Comparison of ENCODE assay signal across 9 mouse cellular contexts in the genomic region with DNA sequence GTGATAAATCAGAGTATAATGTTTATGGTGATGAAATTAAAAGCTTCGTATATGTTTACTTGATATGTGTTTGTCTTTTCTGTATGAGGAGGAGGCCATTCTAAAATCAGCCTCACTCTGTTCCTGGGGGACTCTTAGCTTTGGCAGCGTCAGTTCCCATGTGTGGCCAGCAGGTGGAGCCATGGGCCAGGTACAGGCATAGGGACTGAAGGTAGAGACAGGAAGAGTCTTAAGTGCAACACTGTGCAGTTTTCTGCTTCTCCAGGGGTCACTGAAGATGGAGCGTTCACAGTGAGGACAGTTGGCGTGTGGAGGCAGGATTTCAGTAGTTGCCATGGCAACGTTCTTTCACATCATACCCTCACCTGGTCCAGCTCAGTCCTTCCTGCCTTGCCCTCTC. TPM values are rescaled to one million over a fixed set of nuclear protein-coding genes. Genes with fewer than 3 reads are reported as not detected.
DNase-seq lines count a peak whose midpoint lies in the region; ATAC-seq lines count a peak whose summit lies in the region.
"Had no signal": no experiment of that assay in that cellular context is flagged by ENCODE, and none has a peak within 500 bp of the region (broad histone marks: within the 10 kb centered on the region; RNA-seq: fewer than 3 reads in every experiment).

No protein-coding gene starts in this region.

- peak; percentile 25; the same call in 1 of the 2 replicates for ATAC-seq in kidney, embryonic 14.5 days (ENCODE audit: low FRiP score, low TSS enrichment)

- H3K9ac ChIP-seq in kidney, embryonic 14.5 days (ENCODE audit: low read depth, low read length): no peak overlapping the region
- H3K9ac ChIP-seq: stomach, embryonic 15.5 days had no signal

- H3K4me1 ChIP-seq in kidney, embryonic 14.5 days (ENCODE audit: control insufficient read depth, insufficient read depth, low read length): no peaks in the 10 kb centered on the region
- H3K4me1 ChIP-seq: stomach, embryonic 15.5 days had no signal

- DNase-seq in 3134 (ENCODE audit: extremely low read depth, insufficient read length, low spot score) (peak; percentile 35), liver (peak; percentile 80)
- DNase-seq in adrenal gland, adult (ENCODE audit: inconsistent age in 2 of 2, low spot score in 1 of 2): peak; percentile 77 to 92
- peak; percentile 78 for DNase-seq in embryo, embryonic 11 days
- peak; percentile 58 to 65 for DNase-seq in gastrocnemius, postnatal 36 days
- peak; percentile 28 to 51 for DNase-seq in monocyte, adult 2 months (ENCODE audit: low read depth in 1 of 2, low spot score in 2 of 2)
- DNase-seq in spleen, postnatal 14 days (ENCODE audit: low spot score in 2 of 2): peak; percentile 66 to 79

- no peak overlapping the region for H3K4me2 ChIP-seq in kidney, embryonic 14.5 days (replicated peaks; ENCODE audit: low read depth, low read length)
- H3K4me2 ChIP-seq: stomach, embryonic 15.5 days had no signal

- H3K4me3 ChIP-seq in kidney, embryonic 14.5 days (ENCODE audit: low read length): no peak overlapping the region
- H3K4me3 ChIP-seq: stomach, embryonic 15.5 days had no signal

- intact Hi-C loops in gastrocnemius, postnatal 36 days (cut with DNase I): loop anchor here (5.0 kb wide), 3 partner anchors 46 to 134 kb away; no protein-coding TSS in a partner anchor

- H3K36me3 ChIP-seq in kidney, embryonic 14.5 days (ENCODE audit: control insufficient read depth, insufficient read depth, low read length): no peaks in the 10 kb centered on the region
- H3K36me3 ChIP-seq: stomach, embryonic 15.5 days had no signal

- WGBS in kidney, embryonic 14.5 days: 16% methylated on average over 5 of the region's 5 CpGs

- no peak overlapping the region for H3K27ac ChIP-seq in kidney, embryonic 14.5 days (ENCODE audit: low read depth, low read length)
- H3K27ac ChIP-seq: stomach, embryonic 15.5 days had no signal

- H3K27me3 ChIP-seq in kidney, embryonic 14.5 days (ENCODE audit: control insufficient read depth, insufficient read depth, low read length): no peaks in the 10 kb centered on the region
- H3K27me3 ChIP-seq: stomach, embryonic 15.5 days had no signal

- no peaks in the 10 kb centered on the region for H3K9me3 ChIP-seq in kidney, embryonic 14.5 days (ENCODE audit: control insufficient read depth, low read length)
- H3K9me3 ChIP-seq: stomach, embryonic 15.5 days had no signal

RNA-seq across cellular contexts. Expression of a gene that starts 20.1 kb away (rescaled TPM):
- total RNA-seq in gastrocnemius, postnatal 36 days (2021): 1 to 10 TPM; 1.9 to 2.1 TPM
- polyA plus RNA-seq in kidney, embryonic 14.5 days (2014; fragmentation: Nextera tagmentation; extraction: Ambion mirVana): 5.1 and 7.3 TPM in 2 replicates

RNA-seq across cellular contexts. Expression of a gene that starts 24.5 kb away (rescaled TPM):
- 10 to 100 TPM; 60.7 to 64.9 TPM for total RNA-seq in gastrocnemius, postnatal 36 days (2021)
- polyA plus RNA-seq in kidney, embryonic 14.5 days (2014; fragmentation: Nextera tagmentation; extraction: Ambion mirVana): 35.4 and 37.3 TPM in 2 replicates
